Comparison of ENCODE assay signal across 25 mouse cellular contexts in the genomic region with DNA sequence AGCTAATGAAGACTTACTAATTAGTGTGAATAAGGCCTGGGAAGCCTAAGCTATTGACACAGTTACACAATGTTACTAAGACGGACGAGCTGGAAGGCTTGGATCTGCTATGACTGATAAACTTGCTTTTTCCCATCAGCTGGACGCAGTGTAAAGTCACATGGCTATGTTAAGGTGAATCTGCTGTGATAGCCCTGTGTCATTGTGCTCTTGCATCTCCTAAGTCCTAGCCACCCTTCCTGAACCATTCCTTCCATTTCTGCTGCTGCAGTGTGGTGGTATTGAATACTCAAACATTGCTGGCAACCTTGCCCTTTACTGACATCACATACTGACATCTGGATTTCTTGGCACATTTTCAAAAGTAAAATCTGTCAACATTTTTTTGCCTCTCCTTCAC.
DNase-seq lines count a peak whose midpoint lies in the region; ATAC-seq and TF ChIP-seq lines count a peak whose summit lies in the region.
"Had no signal": no experiment of that assay in that cellular context is flagged by ENCODE, and none has a peak within 500 bp of the region (broad histone marks: within the 10 kb centered on the region; RNA-seq: fewer than 3 reads in every experiment).

No protein-coding gene starts in this region.

- no peak overlapping the region for H3K27ac ChIP-seq in embryonic facial prominence, embryonic 14.5 days (replicated peaks; ENCODE audit: low read depth, low read length)
- no peak overlapping the region for H3K27ac ChIP-seq in embryonic facial prominence, embryonic 10.5 days (replicated peaks)
- H3K27ac ChIP-seq in lung, embryonic 14.5 days (ENCODE audit: low read depth) = no peak overlapping the region
- H3K27ac ChIP-seq: embryonic facial prominence, embryonic 13.5 days; forebrain, embryonic 10.5 days; forebrain, embryonic 15.5 days; hindbrain, embryonic 13.5 days; intestine, embryonic 15.5 days had no signal

- H3K9ac ChIP-seq in embryonic facial prominence, embryonic 14.5 days (ENCODE audit: low read depth, low read length) = no peak overlapping the region
- no peak overlapping the region for H3K9ac ChIP-seq in lung, embryonic 14.5 days
- H3K9ac ChIP-seq: embryonic facial prominence, embryonic 13.5 days; forebrain, embryonic 15.5 days; hindbrain, embryonic 13.5 days; intestine, embryonic 15.5 days had no signal

- DNase-seq in embryonic facial prominence, embryonic 14.5 days (ENCODE audit: low spot score) = peak; percentile 22
- DNase-seq in embryonic facial prominence, embryonic 10.5 days (ENCODE audit: low spot score) = no peak
- peak; percentile 38 for DNase-seq in lung, embryonic 14.5 days
- no peak for DNase-seq in lung, postnatal 25 days (ENCODE audit: low spot score)
- peak; percentile 42 for DNase-seq in 3T3-L1 (ENCODE audit: low read depth, low spot score)
- peak; percentile 44 for DNase-seq in NIH3T3 (ENCODE audit: low read depth)
- no peak for DNase-seq in ovary, postnatal 10 days (ENCODE audit: low spot score)
- DNase-seq in layer of hippocampus, postnatal 25 days (ENCODE audit: extremely low spot score in 1 of 2, low spot score in 1 of 2) = no peak
- DNase-seq: adrenal gland, adult 8-10 months; adrenal gland, postnatal 36 days; cerebellum, adult 11 months; cerebellum, adult 2 months; cerebellum, adult 9-11 months; cerebellum, postnatal 25 days; gastrocnemius, postnatal 25 days; kidney, adult 11 months had no signal

- no peak for TF ChIP-seq CTCF in lung, embryonic 14.5 days (IDR thresholded peaks at IDR 0.05; ENCODE audit: low read depth)

- no peak for ATAC-seq in embryonic facial prominence, embryonic 14.5 days (ENCODE audit: low read depth)
- ATAC-seq in lung, embryonic 14.5 days (ENCODE audit: insufficient read depth) = no peak
- ATAC-seq: CD4-positive, CD25-positive, alpha-beta regulatory T cell, adult 4 months; forebrain, embryonic 15.5 days; hindbrain, embryonic 16.5 days; intestine, embryonic 15.5 days; Patski had no signal

- peaks cover 55% of the 10 kb centered on the region for H3K36me3 ChIP-seq in embryonic facial prominence, embryonic 14.5 days (ENCODE audit: control insufficient read depth, insufficient read depth, low read length)
- H3K36me3 ChIP-seq in embryonic facial prominence, embryonic 10.5 days (replicated peaks) = peaks cover 98% of the 10 kb centered on the region
- peaks cover 53% of the 10 kb centered on the region for H3K36me3 ChIP-seq in lung, embryonic 14.5 days (ENCODE audit: insufficient read depth)

- no peaks in the 10 kb centered on the region for H3K27me3 ChIP-seq in embryonic facial prominence, embryonic 14.5 days (replicated peaks; ENCODE audit: control insufficient read depth, insufficient read depth, low read length)
- H3K27me3 ChIP-seq in embryonic facial prominence, embryonic 10.5 days (replicated peaks; ENCODE audit: low read depth, poor library complexity, severe bottlenecking) = no peaks in the 10 kb centered on the region
- H3K27me3 ChIP-seq in lung, embryonic 14.5 days (ENCODE audit: insufficient read depth, low read length) = no peaks in the 10 kb centered on the region
- H3K27me3 ChIP-seq: embryonic facial prominence, embryonic 13.5 days; forebrain, embryonic 15.5 days; hindbrain, embryonic 13.5 days; intestine, embryonic 15.5 days; Patski had no signal

- H3K4me3 ChIP-seq in embryonic facial prominence, embryonic 14.5 days (ENCODE audit: low read depth, low read length) = no peak overlapping the region
- H3K4me3 ChIP-seq in embryonic facial prominence, embryonic 10.5 days = no peak overlapping the region
- no peak overlapping the region for H3K4me3 ChIP-seq in lung, embryonic 14.5 days (ENCODE audit: low read depth, low read length)
- H3K4me3 ChIP-seq: embryonic facial prominence, embryonic 13.5 days; forebrain, embryonic 10.5 days; forebrain, embryonic 15.5 days; hindbrain, embryonic 13.5 days; intestine, embryonic 15.5 days had no signal

- WGBS in embryonic facial prominence, embryonic 14.5 days = 85% methylated on average over 3 of the region's 3 CpGs
- WGBS in embryonic facial prominence, embryonic 10.5 days = 89% methylated on average over 3 of the region's 3 CpGs
- 76% methylated on average over 3 of the region's 3 CpGs for WGBS in lung, embryonic 14.5 days

- no peaks in the 10 kb centered on the region for H3K4me1 ChIP-seq in embryonic facial prominence, embryonic 14.5 days (ENCODE audit: control insufficient read depth, insufficient read depth, low read length)
- H3K4me1 ChIP-seq in embryonic facial prominence, embryonic 10.5 days = no peaks in the 10 kb centered on the region
- no peaks in the 10 kb centered on the region for H3K4me1 ChIP-seq in lung, embryonic 14.5 days (ENCODE audit: insufficient read depth)
- H3K4me1 ChIP-seq: embryonic facial prominence, embryonic 13.5 days; forebrain, embryonic 10.5 days; forebrain, embryonic 15.5 days; hindbrain, embryonic 13.5 days; intestine, embryonic 15.5 days had no signal

- no peak overlapping the region for H3K4me2 ChIP-seq in embryonic facial prominence, embryonic 14.5 days (ENCODE audit: low read depth, low read length)
- no peak overlapping the region for H3K4me2 ChIP-seq in lung, embryonic 14.5 days
- H3K4me2 ChIP-seq: embryonic facial prominence, embryonic 13.5 days; forebrain, embryonic 15.5 days; heart, embryonic 11.5 days; hindbrain, embryonic 13.5 days; intestine, embryonic 15.5 days had no signal

- H3K9me3 ChIP-seq in embryonic facial prominence, embryonic 14.5 days (ENCODE audit: control insufficient read depth, low read length) = no peaks in the 10 kb centered on the region
- no peaks in the 10 kb centered on the region for H3K9me3 ChIP-seq in embryonic facial prominence, embryonic 10.5 days
- H3K9me3 ChIP-seq in lung, embryonic 14.5 days (ENCODE audit: low read depth, low read length) = no peaks in the 10 kb centered on the region
- H3K9me3 ChIP-seq: embryonic facial prominence, embryonic 13.5 days; forebrain, embryonic 10.5 days; forebrain, embryonic 15.5 days; hindbrain, embryonic 13.5 days; intestine, embryonic 15.5 days had no signal

Comparison
In these comparisons a context has a peak if more than half of its experiments do, and no peak if none do; other contexts are left out.
1. DNase-seq: peak in embryonic facial prominence, embryonic 14.5 days (single experiment), lung, embryonic 14.5 days (single experiment), 3T3-L1 (single experiment) and NIH3T3 (single experiment); none in embryonic facial prominence, embryonic 10.5 days (single experiment), lung, postnatal 25 days (single experiment), ovary, postnatal 10 days (single experiment) and layer of hippocampus, postnatal 25 days (0 of 2).